In the genomic region with DNA sequence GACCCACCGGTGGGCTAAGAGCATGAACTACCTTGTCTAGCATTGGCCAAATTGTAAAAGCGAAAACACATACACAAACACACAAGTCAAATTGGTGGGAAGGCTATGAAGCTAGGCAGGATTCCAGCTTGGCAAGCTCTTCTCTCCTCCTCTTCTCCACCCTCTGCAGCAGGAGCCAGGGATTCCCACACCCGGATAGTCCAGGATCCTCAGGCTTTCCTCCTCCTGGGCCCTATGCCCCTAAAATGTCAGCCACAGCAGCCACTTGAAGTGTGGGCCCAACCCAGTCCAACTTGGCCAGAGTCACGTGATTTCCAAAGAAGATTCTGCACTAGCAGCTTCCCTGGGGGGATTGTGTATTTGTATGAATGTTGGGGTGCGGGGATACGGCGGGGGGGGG, we compare ENCODE assay signal across 8 mouse cellular contexts. TPM values are rescaled to one million over a fixed set of nuclear protein-coding genes. Genes with fewer than 3 reads are reported as not detected.
A peak's percentile ranks its signal among the peaks of the same experiment; 100 is the strongest.
DNase-seq lines count a peak whose midpoint lies in the region; ATAC-seq and TF ChIP-seq lines count a peak whose summit lies in the region.

No protein-coding gene starts in this region.

- no peak for TF ChIP-seq EP300 in lung, postnatal 0 days (IDR thresholded peaks at IDR 0.05)

- peak overlapping the region; percentile 55; the same call in 1 of the 2 replicates for H3K27ac ChIP-seq in spleen, adult 2 months (ENCODE audit: insufficient read depth, low read length)
- peak overlapping the region; percentile 99 for H3K27ac ChIP-seq in forebrain, embryonic 12.5 days
- peak overlapping the region; percentile 88 for H3K27ac ChIP-seq in hindbrain, postnatal 0 days
- peak overlapping the region; percentile 98 for H3K27ac ChIP-seq in lung, postnatal 0 days (ENCODE audit: low read length)

- DNase-seq in spleen, adult 2 months (ENCODE audit: low read depth in 1 of 2, low spot score in 2 of 2) = no peak
- DNase-seq in spleen, adult 18-20 months = no peak
- DNase-seq in hindbrain, postnatal 0 days (ENCODE audit: low spot score) = peak; percentile 46
- peak; percentile 30 for DNase-seq in lung, postnatal 0 days (ENCODE audit: low spot score)
- DNase-seq in yolk sac, embryonic 10.5 days (ENCODE audit: low spot score) = no peak
- DNase-seq in urinary bladder, adult 2 months (ENCODE audit: low spot score) = no peak

- ATAC-seq in forebrain, embryonic 12.5 days (ENCODE audit: low FRiP score) = no peak
- ATAC-seq in hindbrain, postnatal 0 days = no peak
- no peak for ATAC-seq in lung, postnatal 0 days
- no peak for ATAC-seq in megakaryocyte progenitor cell, adult 5-6 weeks (replicated peaks; ENCODE audit: poor library complexity)

- H3K4me1 ChIP-seq in spleen, adult 2 months (ENCODE audit: control insufficient read depth, insufficient read depth, insufficient read length) = peaks cover 40% of the 10 kb centered on the region; the same call in 1 of the 2 replicates
- peaks cover 61% of the 10 kb centered on the region for H3K4me1 ChIP-seq in forebrain, embryonic 12.5 days
- H3K4me1 ChIP-seq in hindbrain, postnatal 0 days (ENCODE audit: insufficient read depth, low read length) = peaks cover 45% of the 10 kb centered on the region
- H3K4me1 ChIP-seq in lung, postnatal 0 days (ENCODE audit: insufficient read depth, low read depth, low read length) = peaks cover 42% of the 10 kb centered on the region; the same call in 1 of the 2 replicates

- 49% methylated on average over 7 of the region's 7 CpGs for WGBS in spleen, adult 2 months
- 62% methylated on average over 7 of the region's 7 CpGs for WGBS in forebrain, embryonic 12.5 days
- 34% methylated on average over 7 of the region's 7 CpGs for WGBS in hindbrain, postnatal 0 days
- WGBS in lung, postnatal 0 days = 39% methylated on average over 7 of the region's 7 CpGs

- TF ChIP-seq CTCF in spleen, adult 2 months (IDR thresholded peaks at IDR 0.05; ENCODE audit: extremely low read depth, insufficient read depth, insufficient read length, insufficient replicate concordance) = no peak
- TF ChIP-seq CTCF in hindbrain, postnatal 0 days (IDR thresholded peaks at IDR 0.05; ENCODE audit: low read depth) = no peak
- TF ChIP-seq CTCF in lung, postnatal 0 days (IDR thresholded peaks at IDR 0.05) = no peak

- no peaks in the 10 kb centered on the region for H3K27me3 ChIP-seq in spleen, adult 2 months (ENCODE audit: control insufficient read depth, insufficient read depth, low read length)
- H3K27me3 ChIP-seq in forebrain, embryonic 12.5 days = no peaks in the 10 kb centered on the region
- no peaks in the 10 kb centered on the region for H3K27me3 ChIP-seq in hindbrain, postnatal 0 days (ENCODE audit: insufficient read depth, low read length)
- H3K27me3 ChIP-seq in lung, postnatal 0 days (replicated peaks; ENCODE audit: insufficient read depth, low read length) = no peaks in the 10 kb centered on the region

- no peak for TF ChIP-seq POLR2A in spleen, adult 2 months (IDR thresholded peaks at IDR 0.05; ENCODE audit: low read depth, low read length)

- H3K36me3 ChIP-seq in spleen, adult 2 months (ENCODE audit: control insufficient read depth, insufficient read depth, low read length) = no peaks in the 10 kb centered on the region
- no peaks in the 10 kb centered on the region for H3K36me3 ChIP-seq in forebrain, embryonic 12.5 days (replicated peaks)
- no peaks in the 10 kb centered on the region for H3K36me3 ChIP-seq in hindbrain, postnatal 0 days (ENCODE audit: insufficient read depth, low read length)
- H3K36me3 ChIP-seq in lung, postnatal 0 days (ENCODE audit: insufficient read depth, low read length) = no peaks in the 10 kb centered on the region

- peak overlapping the region; percentile 98 for H3K9ac ChIP-seq in forebrain, embryonic 12.5 days
- no peak overlapping the region for H3K9ac ChIP-seq in hindbrain, postnatal 0 days (replicated peaks; ENCODE audit: low read length)
- H3K9ac ChIP-seq in lung, postnatal 0 days (replicated peaks; ENCODE audit: low read depth) = no peak overlapping the region

- no peaks in the 10 kb centered on the region for H3K9me3 ChIP-seq in forebrain, embryonic 12.5 days
- no peaks in the 10 kb centered on the region for H3K9me3 ChIP-seq in hindbrain, postnatal 0 days (ENCODE audit: low read length)
- no peaks in the 10 kb centered on the region for H3K9me3 ChIP-seq in lung, postnatal 0 days (ENCODE audit: low read length)

- peak overlapping the region; percentile 100 for H3K4me2 ChIP-seq in forebrain, embryonic 12.5 days
- peak overlapping the region; percentile 82 for H3K4me2 ChIP-seq in hindbrain, postnatal 0 days (ENCODE audit: low read depth, low read length)
- peak overlapping the region; percentile 93 for H3K4me2 ChIP-seq in lung, postnatal 0 days (replicated peaks; ENCODE audit: low read depth, low read length)

- no peak overlapping the region for H3K4me3 ChIP-seq in spleen, adult 2 months (ENCODE audit: extremely low read depth, insufficient read depth, insufficient read length)
- H3K4me3 ChIP-seq in forebrain, embryonic 12.5 days (replicated peaks) = peak overlapping the region; percentile 95
- peak overlapping the region; percentile 59 for H3K4me3 ChIP-seq in hindbrain, postnatal 0 days (ENCODE audit: low read length)
- H3K4me3 ChIP-seq in lung, postnatal 0 days (ENCODE audit: low read depth, low read length) = peak overlapping the region; percentile 95

RNA-seq across cellular contexts. Expression of gene Pprc1, which starts 1.3 kb away (rescaled TPM):
- 28.5 and 30.7 TPM in 2 replicates for polyA plus RNA-seq in spleen, adult 2 months (2012; rRNA removed)
- 37.1 and 41.7 TPM in 2 replicates for polyA plus RNA-seq in forebrain, embryonic 12.5 days (2016; fragmentation: Nextera tagmentation; extraction: Ambion mirVana)
- 9.3 and 25.0 TPM in 2 replicates for total RNA-seq in hindbrain, postnatal 0 days (2014; rRNA removed)
- polyA plus RNA-seq in hindbrain, postnatal 0 days (2015; fragmentation: Nextera tagmentation; extraction: Ambion mirVana) = 7.9 and 9.0 TPM in 2 replicates
- polyA plus RNA-seq in lung, postnatal 0 days (2015; fragmentation: Nextera tagmentation; extraction: Ambion mirVana) = 6.0 and 6.9 TPM in 2 replicates
- 15.4 and 17.9 TPM in 2 replicates for polyA plus RNA-seq in urinary bladder, adult 2 months (2012; rRNA removed)
- 56.6 and 59.6 TPM in 2 replicates for total RNA-seq in megakaryocyte progenitor cell, adult 5-6 weeks (2015)
- 20.7 and 26.0 TPM in 2 replicates for total RNA-seq in megakaryocyte progenitor cell, adult 5-6 weeks (2017)

RNA-seq across cellular contexts. Expression of gene Ldb1, which starts 1.6 kb away (rescaled TPM):
- polyA plus RNA-seq in spleen, adult 2 months (2012; rRNA removed) = 224 and 270 TPM in 2 replicates
- 138 and 139 TPM in 2 replicates for polyA plus RNA-seq in forebrain, embryonic 12.5 days (2016; fragmentation: Nextera tagmentation; extraction: Ambion mirVana)
- total RNA-seq in hindbrain, postnatal 0 days (2014; rRNA removed) = 139 and 140 TPM in 2 replicates
- 76.8 and 83.0 TPM in 2 replicates for polyA plus RNA-seq in hindbrain, postnatal 0 days (2015; fragmentation: Nextera tagmentation; extraction: Ambion mirVana)
- 96.3 and 107 TPM in 2 replicates for polyA plus RNA-seq in lung, postnatal 0 days (2015; fragmentation: Nextera tagmentation; extraction: Ambion mirVana)
- 222 and 238 TPM in 2 replicates for polyA plus RNA-seq in urinary bladder, adult 2 months (2012; rRNA removed)
- total RNA-seq in megakaryocyte progenitor cell, adult 5-6 weeks (2015) = 67.8 and 83.7 TPM in 2 replicates
- 80.5 and 109 TPM in 2 replicates for total RNA-seq in megakaryocyte progenitor cell, adult 5-6 weeks (2017)

RNA-seq across cellular contexts. Expression of gene Nolc1, which starts 32.3 kb away (rescaled TPM):
- polyA plus RNA-seq in spleen, adult 2 months (2012; rRNA removed) = 10.3 TPM in 2 replicates
- 117 and 118 TPM in 2 replicates for polyA plus RNA-seq in forebrain, embryonic 12.5 days (2016; fragmentation: Nextera tagmentation; extraction: Ambion mirVana)
- 24.1 and 26.9 TPM in 2 replicates for total RNA-seq in hindbrain, postnatal 0 days (2014; rRNA removed)
- polyA plus RNA-seq in hindbrain, postnatal 0 days (2015; fragmentation: Nextera tagmentation; extraction: Ambion mirVana) = 57.7 and 61.6 TPM in 2 replicates
- 22.5 and 26.0 TPM in 2 replicates for polyA plus RNA-seq in lung, postnatal 0 days (2015; fragmentation: Nextera tagmentation; extraction: Ambion mirVana)
- 27.7 and 30.1 TPM in 2 replicates for polyA plus RNA-seq in urinary bladder, adult 2 months (2012; rRNA removed)
- total RNA-seq in megakaryocyte progenitor cell, adult 5-6 weeks (2015) = 88.6 and 94.0 TPM in 2 replicates
- 180 and 221 TPM in 2 replicates for total RNA-seq in megakaryocyte progenitor cell, adult 5-6 weeks (2017)

RNA-seq across cellular contexts. Expression of gene Hps6, which starts 40.1 kb away (rescaled TPM):
- polyA plus RNA-seq in spleen, adult 2 months (2012; rRNA removed) = 7.4 and 8.8 TPM in 2 replicates
- 2.7 TPM in 2 replicates for polyA plus RNA-seq in forebrain, embryonic 12.5 days (2016; fragmentation: Nextera tagmentation; extraction: Ambion mirVana)
- total RNA-seq in hindbrain, postnatal 0 days (2014; rRNA removed) = 10.6 and 13.1 TPM in 2 replicates
- 4.7 TPM in 2 replicates for polyA plus RNA-seq in hindbrain, postnatal 0 days (2015; fragmentation: Nextera tagmentation; extraction: Ambion mirVana)
- 8.9 and 9.6 TPM in 2 replicates for polyA plus RNA-seq in lung, postnatal 0 days (2015; fragmentation: Nextera tagmentation; extraction: Ambion mirVana)
- 6.6 and 6.7 TPM in 2 replicates for polyA plus RNA-seq in urinary bladder, adult 2 months (2012; rRNA removed)
- total RNA-seq in megakaryocyte progenitor cell, adult 5-6 weeks (2015) = 0.49 and 1.1 TPM in 2 replicates
- total RNA-seq in megakaryocyte progenitor cell, adult 5-6 weeks (2017) = 5.9 and 7.1 TPM in 2 replicates

RNA-seq across cellular contexts. Expression of gene Armh3, which starts 45.1 kb away (rescaled TPM):
- polyA plus RNA-seq in spleen, adult 2 months (2012; rRNA removed) = 5.6 TPM in 2 replicates
- 19.3 and 20.3 TPM in 2 replicates for polyA plus RNA-seq in forebrain, embryonic 12.5 days (2016; fragmentation: Nextera tagmentation; extraction: Ambion mirVana)
- total RNA-seq in hindbrain, postnatal 0 days (2014; rRNA removed) = 17.5 and 19.1 TPM in 2 replicates
- polyA plus RNA-seq in hindbrain, postnatal 0 days (2015; fragmentation: Nextera tagmentation; extraction: Ambion mirVana) = 15.0 and 16.5 TPM in 2 replicates
- polyA plus RNA-seq in lung, postnatal 0 days (2015; fragmentation: Nextera tagmentation; extraction: Ambion mirVana) = 8.8 and 9.0 TPM in 2 replicates
- 11.1 and 12.6 TPM in 2 replicates for polyA plus RNA-seq in urinary bladder, adult 2 months (2012; rRNA removed)
- 11.3 and 11.8 TPM in 2 replicates for total RNA-seq in megakaryocyte progenitor cell, adult 5-6 weeks (2015)
- 5.3 and 9.0 TPM in 2 replicates for total RNA-seq in megakaryocyte progenitor cell, adult 5-6 weeks (2017)

Comparison
In these comparisons a context has a peak if more than half of its experiments do, and no peak if none do; other contexts are left out.
1. DNase-seq: peak in hindbrain, postnatal 0 days (single experiment) and lung, postnatal 0 days (single experiment); none in spleen, adult 2 months (0 of 2), spleen, adult 18-20 months (0 of 2), yolk sac, embryonic 10.5 days (single experiment) and urinary bladder, adult 2 months (single experiment).
2. Peak in every context shown above with its lines, with median percentiles within 50 percentile points of each other: H3K27ac ChIP-seq and H3K4me2 ChIP-seq.